Mouse (Mus musculus): ENCODE measurements around the gene Fbxo31. TPM values are rescaled to one million over a fixed set of nuclear protein-coding genes. Genes with fewer than 3 reads are reported as not detected.

Gene Fbxo31
- polyA plus RNA-seq, 1 experiment = 38.8 TPM

DNA sequence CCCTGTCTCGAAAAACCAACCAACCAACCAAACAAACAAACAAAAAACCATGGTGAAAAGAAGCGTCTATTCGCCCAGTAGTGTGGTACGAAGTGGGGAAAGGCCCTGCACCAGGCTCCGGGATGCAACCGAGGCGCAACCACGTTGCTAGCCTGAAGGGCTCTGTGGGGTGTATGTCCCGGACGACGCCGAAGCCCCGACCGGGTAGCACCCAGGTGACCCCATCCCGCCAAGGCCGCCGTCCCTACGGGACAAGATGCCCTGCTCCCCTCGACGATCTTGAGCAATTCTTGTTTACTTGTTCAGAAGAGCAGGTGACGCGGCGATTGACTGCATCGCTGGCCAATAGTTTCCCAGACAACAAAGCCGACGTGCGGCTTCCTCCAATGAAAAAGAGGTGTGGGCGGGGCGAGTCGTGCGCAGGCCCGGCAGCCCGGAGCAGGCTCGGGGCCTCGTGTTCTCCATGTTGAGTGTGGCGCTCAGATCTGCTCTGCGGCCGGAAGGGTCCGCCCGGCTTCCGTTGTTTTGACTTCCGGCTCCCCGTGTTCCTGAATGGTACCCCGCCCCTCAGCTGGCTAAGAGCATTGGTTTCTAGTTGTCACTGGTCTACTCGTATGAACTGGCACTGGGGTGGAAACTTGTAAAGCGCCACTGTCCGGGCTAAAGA lies 6.7 kb upstream of the Fbxo31 start:
- peak; percentile 100 for DNase-seq (ENCODE audit: low read depth)
- TF ChIP-seq CTCF (IDR thresholded peaks at IDR 0.05; ENCODE audit: borderline replicate concordance, extremely low read depth, insufficient read depth, insufficient read length) (no peak), POLR2A (IDR thresholded peaks at IDR 0.05; ENCODE audit: borderline replicate concordance, extremely low read depth, insufficient read depth, insufficient read length, poor library complexity, severe bottlenecking) (peak; percentile 34; the same call in 1 of the 2 replicates)

GRCm38 (mm10) chr8:121584730-121585129 lies 6.1 kb upstream of the Fbxo31 start:
- TF ChIP-seq CTCF (IDR thresholded peaks at IDR 0.05; ENCODE audit: borderline replicate concordance, extremely low read depth, insufficient read depth, insufficient read length) (no peak), POLR2A (IDR thresholded peaks at IDR 0.05; ENCODE audit: borderline replicate concordance, extremely low read depth, insufficient read depth, insufficient read length, poor library complexity, severe bottlenecking) (no peak)
- no peak for DNase-seq (ENCODE audit: low read depth)

- DNase-seq (ENCODE audit: low read depth) = no peak
- no peak for TF ChIP-seq POLR2A (IDR thresholded peaks at IDR 0.05; ENCODE audit: borderline replicate concordance, extremely low read depth, insufficient read depth, insufficient read length, poor library complexity, severe bottlenecking)
- no peak for TF ChIP-seq CTCF (IDR thresholded peaks at IDR 0.05; ENCODE audit: borderline replicate concordance, extremely low read depth, insufficient read depth, insufficient read length)
These were observed 5.0 kb upstream of the Fbxo31 start for GRCm38 (mm10) chr8:121583653-121584052.

DNA sequence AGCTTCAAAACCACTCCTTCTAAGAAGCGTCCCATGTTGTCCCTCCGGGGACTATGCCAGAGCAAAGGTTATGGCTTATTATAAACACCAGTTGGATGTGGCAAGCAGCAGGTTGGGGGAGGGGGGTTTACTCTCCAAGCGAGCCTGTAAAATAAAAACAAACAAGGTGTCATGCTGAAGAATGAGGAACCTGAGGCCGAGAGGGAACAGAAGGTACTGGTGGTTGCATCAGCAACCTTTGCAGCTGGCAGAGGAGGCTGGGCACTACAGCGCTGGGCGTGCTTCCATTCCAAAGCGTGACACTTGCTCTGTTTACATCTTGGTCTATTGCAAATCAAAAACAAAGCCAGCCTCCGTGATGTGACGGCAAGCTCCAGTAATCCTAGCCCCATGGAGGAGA lies 1.9 kb upstream of the Fbxo31 start:
- no peak for DNase-seq (ENCODE audit: low read depth)

GRCm38 (mm10) chr8:121577751-121578675 lies 593 bp downstream of the Fbxo31 start:
- DNase-seq (ENCODE audit: low read depth) = peak; percentile 67
- no peak for TF ChIP-seq CTCF (IDR thresholded peaks at IDR 0.05; ENCODE audit: borderline replicate concordance, extremely low read depth, insufficient read depth, insufficient read length)

More for the DNA sequence above, 1.9 kb upstream of the Fbxo31 start:
- TF ChIP-seq CTCF (IDR thresholded peaks at IDR 0.05; ENCODE audit: borderline replicate concordance, extremely low read depth, insufficient read depth, insufficient read length) (no peak), POLR2A (IDR thresholded peaks at IDR 0.05; ENCODE audit: borderline replicate concordance, extremely low read depth, insufficient read depth, insufficient read length, poor library complexity, severe bottlenecking) (no peak)

DNA sequence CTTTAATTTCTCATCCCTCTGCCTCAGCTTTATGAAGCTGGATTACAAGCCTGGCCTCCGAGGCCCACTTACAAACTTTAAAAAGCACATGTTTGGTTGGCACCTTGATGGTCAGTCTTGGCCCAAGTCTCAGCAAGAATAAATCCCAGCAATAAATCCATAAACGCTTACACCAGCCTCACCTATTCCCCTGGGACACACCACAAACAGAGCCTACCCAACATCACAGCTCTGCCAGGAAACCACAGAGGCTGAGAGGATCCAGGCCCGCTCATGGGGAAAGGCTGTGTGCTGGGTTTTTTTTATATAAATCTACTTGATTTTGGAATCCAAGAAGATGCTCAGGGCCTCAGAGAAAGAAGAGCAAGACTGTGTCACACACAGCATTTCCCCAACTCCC lies 2.9 kb downstream of the Fbxo31 start:
- TF ChIP-seq CTCF (IDR thresholded peaks at IDR 0.05; ENCODE audit: borderline replicate concordance, extremely low read depth, insufficient read depth, insufficient read length) = no peak
- no peak for TF ChIP-seq POLR2A (IDR thresholded peaks at IDR 0.05; ENCODE audit: borderline replicate concordance, extremely low read depth, insufficient read depth, insufficient read length, poor library complexity, severe bottlenecking)
- DNase-seq (ENCODE audit: low read depth) = no peak

GRCm38 (mm10) chr8:121573275-121573674 lies 5.3 kb downstream of the Fbxo31 start:
- TF ChIP-seq POLR2A (IDR thresholded peaks at IDR 0.05; ENCODE audit: borderline replicate concordance, extremely low read depth, insufficient read depth, insufficient read length, poor library complexity, severe bottlenecking) = no peak
- no peak for TF ChIP-seq CTCF (IDR thresholded peaks at IDR 0.05; ENCODE audit: borderline replicate concordance, extremely low read depth, insufficient read depth, insufficient read length)
- no peak for DNase-seq (ENCODE audit: low read depth)

- TF ChIP-seq CTCF (IDR thresholded peaks at IDR 0.05; ENCODE audit: borderline replicate concordance, extremely low read depth, insufficient read depth, insufficient read length) (no peak), POLR2A (IDR thresholded peaks at IDR 0.05; ENCODE audit: borderline replicate concordance, extremely low read depth, insufficient read depth, insufficient read length, poor library complexity, severe bottlenecking) (no peak)
- DNase-seq (ENCODE audit: low read depth) = no peak
These were observed 6.5 kb downstream of the Fbxo31 start for GRCm38 (mm10) chr8:121572121-121572520.

GRCm38 (mm10) chr8:121570801-121571200 lies 7.8 kb downstream of the Fbxo31 start:
- DNase-seq (ENCODE audit: low read depth) = no peak
- TF ChIP-seq POLR2A (IDR thresholded peaks at IDR 0.05; ENCODE audit: borderline replicate concordance, extremely low read depth, insufficient read depth, insufficient read length, poor library complexity, severe bottlenecking) = no peak
- TF ChIP-seq CTCF (IDR thresholded peaks at IDR 0.05; ENCODE audit: borderline replicate concordance, extremely low read depth, insufficient read depth, insufficient read length) = no peak

DNA sequence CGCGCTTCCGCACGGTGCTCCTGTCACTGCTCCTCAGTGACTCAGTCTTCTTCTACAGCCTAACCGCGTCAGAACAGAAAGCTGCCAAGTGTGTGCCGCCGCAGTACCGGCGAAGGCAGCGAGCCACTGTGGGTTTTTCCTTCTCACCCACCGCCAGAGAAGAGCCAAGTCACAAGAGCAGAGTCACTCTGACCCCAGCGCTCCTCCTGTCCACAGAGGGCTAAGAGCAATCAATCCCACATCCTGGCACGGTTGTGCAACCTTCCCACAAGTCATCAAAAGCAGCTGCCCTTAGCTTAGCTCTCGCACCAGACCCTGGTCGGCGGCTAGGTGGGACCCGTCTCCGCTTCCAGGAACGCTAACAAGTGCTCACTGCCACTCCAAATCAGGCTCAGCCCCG lies 8.3 kb downstream of the Fbxo31 start:
- no peak for DNase-seq (ENCODE audit: low read depth)
- no peak for TF ChIP-seq POLR2A (IDR thresholded peaks at IDR 0.05; ENCODE audit: borderline replicate concordance, extremely low read depth, insufficient read depth, insufficient read length, poor library complexity, severe bottlenecking)

GRCm38 (mm10) chr8:121568321-121568720 lies 10.3 kb downstream of the Fbxo31 start:
- TF ChIP-seq CTCF (IDR thresholded peaks at IDR 0.05; ENCODE audit: borderline replicate concordance, extremely low read depth, insufficient read depth, insufficient read length) (no peak), POLR2A (IDR thresholded peaks at IDR 0.05; ENCODE audit: borderline replicate concordance, extremely low read depth, insufficient read depth, insufficient read length, poor library complexity, severe bottlenecking) (no peak)
- no peak for DNase-seq (ENCODE audit: low read depth)

- DNase-seq (ENCODE audit: low read depth) = no peak
- TF ChIP-seq CTCF (IDR thresholded peaks at IDR 0.05; ENCODE audit: borderline replicate concordance, extremely low read depth, insufficient read depth, insufficient read length) (no peak), POLR2A (IDR thresholded peaks at IDR 0.05; ENCODE audit: borderline replicate concordance, extremely low read depth, insufficient read depth, insufficient read length, poor library complexity, severe bottlenecking) (no peak)
These were observed 14.9 kb downstream of the Fbxo31 start for GRCm38 (mm10) chr8:121563701-121564100.

Measured in brain, embryonic 14.5 days (tissue).